Mouse (Mus musculus) layer of hippocampus, adult 2 months (tissue): ENCODE results near the gene Med27. TPM values are rescaled to one million over a fixed set of nuclear protein-coding genes. Genes with fewer than 3 reads are reported as not detected.

Experiments
- DNase-seq, 2 experiments: peaks; one replicate each; pipeline ENCODE4 v3.0.0; 2022; ENCODE audit warnings: low spot score in 2 of 2
- H3K27ac ChIP-seq: fragments of 200-600 bp; 2 replicates; pipeline ENCODE4 v1.8.1; 2022
- H3K4me3 ChIP-seq: fragments of 200-600 bp; 2 replicates; pipeline ENCODE4 v1.8.1; 2022; ENCODE audit warnings: mild to moderate bottlenecking
- CTCF ChIP-seq: fragments of 200-600 bp; conservative IDR thresholded peaks from 2 replicates; pipeline ENCODE4 v1.8.1; 2022; ENCODE audit warnings: antibody characterized with exemption, mild to moderate bottlenecking, moderate library complexity
- total RNA-seq, 2 experiments: library from RNA; stranded (reverse); gene quantifications; 2 replicates each; pipeline ENCODE4 v1.2.3; 2021

Gene Med27
- total RNA-seq, 2 experiments from 2014 or later: 45.3 to 45.5 TPM

GRCm38 (mm10) chr2:29402550-29403076 is 56.0 kb downstream of the Med27 start:
- DNase-seq: no peak
- Histone ChIP-seq H3K27ac (no peak overlapping the region), H3K4me3 (no peak overlapping the region)
- TF ChIP-seq CTCF: no peak

GRCm38 (mm10) chr2:29403799-29404530 is 57.3 kb downstream of the Med27 start:
- H3K27ac ChIP-seq: peak overlapping the region; percentile 43; the same call in 1 of the 2 replicates
- DNase-seq: no peak
- TF ChIP-seq CTCF: peak; percentile 58
- no peak overlapping the region for H3K4me3 ChIP-seq

- no peak for TF ChIP-seq CTCF
- H3K27ac ChIP-seq: peak overlapping the region; percentile 43; the same call in 1 of the 2 replicates
- no peak overlapping the region for H3K4me3 ChIP-seq
- no peak for DNase-seq
These were observed 58.3 kb downstream of the Med27 start for GRCm38 (mm10) chr2:29404931-29405330.

DNA sequence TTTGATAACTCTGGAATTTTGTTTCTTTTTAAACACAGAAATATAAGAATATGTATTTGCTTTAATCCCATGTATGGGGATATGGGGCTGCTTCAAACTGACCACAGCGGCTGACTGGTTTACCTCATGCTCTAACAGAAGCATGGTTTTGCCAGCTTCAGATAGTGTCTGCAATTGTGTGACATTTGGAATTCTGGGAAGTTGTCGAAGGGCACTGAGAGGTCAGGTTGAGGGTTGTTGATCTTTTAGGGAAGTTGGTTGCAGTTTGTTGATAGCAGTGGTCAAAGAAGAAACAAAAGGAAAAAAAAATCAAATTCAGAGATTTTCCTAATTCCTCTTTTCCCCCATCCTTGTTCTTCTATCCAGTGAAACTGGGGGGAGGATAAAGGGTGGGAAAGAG is 59.2 kb downstream of the Med27 start:
- Histone ChIP-seq H3K27ac (no peak overlapping the region), H3K4me3 (no peak overlapping the region)
- TF ChIP-seq CTCF: no peak
- DNase-seq: no peak

GRCm38 (mm10) chr2:29407350-29407749 is 60.7 kb downstream of the Med27 start:
- peak overlapping the region; percentile 55; the same call in 1 of the 2 replicates for H3K27ac ChIP-seq
- no peak for DNase-seq
- TF ChIP-seq CTCF: no peak
- no peak overlapping the region for H3K4me3 ChIP-seq

GRCm38 (mm10) chr2:29407764-29408163 is 61.1 kb downstream of the Med27 start:
- Histone ChIP-seq H3K27ac (peak overlapping the region; percentile 55; the same call in 1 of the 2 replicates), H3K4me3 (no peak overlapping the region)
- no peak for DNase-seq
- no peak for TF ChIP-seq CTCF

DNA sequence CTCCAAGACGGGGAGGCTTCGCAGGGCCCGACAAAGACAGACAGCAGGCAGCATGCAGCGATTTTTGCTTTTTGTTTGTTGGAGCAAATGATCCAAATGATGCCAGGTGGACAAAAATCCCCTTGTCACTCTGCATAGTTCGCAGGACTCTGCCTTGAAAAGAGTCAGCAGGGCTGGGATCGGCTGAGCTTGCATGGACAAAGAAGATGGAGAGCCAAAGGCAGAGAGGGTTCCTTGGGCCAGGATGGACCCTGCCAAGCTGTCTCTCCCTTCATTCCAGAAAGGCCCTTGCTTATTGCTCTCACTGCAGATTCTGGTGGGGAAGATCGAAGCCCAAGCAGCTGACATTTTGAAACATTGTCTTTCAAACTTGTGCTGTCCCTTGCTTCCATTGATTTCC is 64.3 kb downstream of the Med27 start:
- no peak for TF ChIP-seq CTCF
- DNase-seq: no peak
- H3K27ac ChIP-seq: no peak overlapping the region
- H3K4me3 ChIP-seq: no peak overlapping the region

DNA sequence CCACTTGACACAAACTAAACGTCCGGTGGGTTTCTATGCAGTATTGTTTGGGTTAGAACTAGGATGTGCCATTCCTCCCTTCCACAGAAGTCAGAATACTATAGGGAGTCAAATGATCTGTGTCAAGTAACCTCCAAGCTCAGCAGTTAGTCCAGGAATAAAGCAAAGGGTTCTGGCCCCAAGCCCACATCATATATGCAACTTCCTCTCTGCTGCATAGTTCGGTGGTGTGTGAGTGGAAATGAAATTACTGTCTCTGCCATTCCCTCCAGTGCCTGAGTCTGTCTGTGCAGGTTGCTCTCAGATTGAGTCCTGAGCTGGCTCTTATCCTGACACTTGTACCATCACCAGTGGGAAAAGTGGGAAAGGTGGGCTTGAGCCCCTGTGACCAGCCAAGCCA is 65.8 kb downstream of the Med27 start:
- no peak for DNase-seq
- no peak overlapping the region for H3K4me3 ChIP-seq
- TF ChIP-seq CTCF: no peak
- peak overlapping the region; percentile 41; the same call in 1 of the 2 replicates for H3K27ac ChIP-seq

- no peak for DNase-seq
- no peak overlapping the region for H3K4me3 ChIP-seq
- H3K27ac ChIP-seq: peak overlapping the region; percentile 41
- TF ChIP-seq CTCF: no peak
These were observed 66.8 kb downstream of the Med27 start for GRCm38 (mm10) chr2:29413259-29413993.

DNA sequence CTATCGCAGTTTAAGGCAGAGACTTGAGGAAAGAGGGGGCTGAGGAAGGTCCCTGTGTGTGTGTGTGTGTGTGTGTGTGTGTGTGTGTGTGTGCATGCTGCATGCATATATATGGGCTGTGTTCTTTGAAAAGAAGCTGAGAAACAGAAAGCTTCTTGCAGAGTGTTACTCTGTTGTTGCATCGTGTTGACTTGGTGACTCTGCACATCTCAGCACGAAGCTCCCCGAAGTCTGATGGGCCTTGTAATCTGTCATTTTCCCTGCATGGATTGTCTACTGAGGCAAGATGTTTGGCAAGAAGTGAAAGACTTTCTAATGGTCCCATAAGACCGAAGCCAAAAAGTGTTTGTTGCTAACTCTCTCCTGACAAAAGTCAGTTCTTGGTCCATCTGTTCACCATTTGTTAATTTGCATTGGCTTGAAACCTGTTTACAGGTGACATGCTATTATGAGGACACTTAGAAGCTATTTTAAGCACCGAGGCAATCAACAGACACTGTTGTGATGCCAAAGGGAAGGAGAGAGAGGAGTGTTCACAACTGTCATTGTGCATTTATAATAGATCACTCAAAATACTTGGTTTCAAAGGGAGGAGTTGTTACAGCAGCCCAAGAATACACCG is 68.3 kb downstream of the Med27 start:
- Histone ChIP-seq H3K4me3 (no peak overlapping the region), H3K27ac (peak overlapping the region; percentile 9; the same call in 1 of the 2 replicates)
- DNase-seq: no peak
- TF ChIP-seq CTCF: no peak

- no peak overlapping the region for H3K27ac ChIP-seq
- DNase-seq: no peak
- H3K4me3 ChIP-seq: no peak overlapping the region
- TF ChIP-seq CTCF: no peak
These were observed 71.9 kb downstream of the Med27 start for GRCm38 (mm10) chr2:29418498-29418897.

- Histone ChIP-seq H3K27ac (no peak overlapping the region), H3K4me3 (no peak overlapping the region)
- no peak for DNase-seq
- TF ChIP-seq CTCF: no peak
These were observed 72.8 kb downstream of the Med27 start for GRCm38 (mm10) chr2:29419434-29419833.

GRCm38 (mm10) chr2:29419946-29420345 is 73.3 kb downstream of the Med27 start:
- TF ChIP-seq CTCF: no peak
- no peak overlapping the region for H3K27ac ChIP-seq

More at GRCm38 (mm10) chr2:29419946-29420345, 73.3 kb downstream of the Med27 start:
- H3K4me3 ChIP-seq: no peak overlapping the region
- no peak for DNase-seq
